Mouse (Mus musculus) left cerebral cortex, adult 9 months (tissue): ENCODE results near the gene 4930579F01Rik.

Source experiments
- DNase-seq, 2 experiments: peaks; one replicate each; pipeline ENCODE4 v3.0.0; 2022; ENCODE audit warnings: low spot score in 2 of 2

Gene 4930579F01Rik

DNA sequence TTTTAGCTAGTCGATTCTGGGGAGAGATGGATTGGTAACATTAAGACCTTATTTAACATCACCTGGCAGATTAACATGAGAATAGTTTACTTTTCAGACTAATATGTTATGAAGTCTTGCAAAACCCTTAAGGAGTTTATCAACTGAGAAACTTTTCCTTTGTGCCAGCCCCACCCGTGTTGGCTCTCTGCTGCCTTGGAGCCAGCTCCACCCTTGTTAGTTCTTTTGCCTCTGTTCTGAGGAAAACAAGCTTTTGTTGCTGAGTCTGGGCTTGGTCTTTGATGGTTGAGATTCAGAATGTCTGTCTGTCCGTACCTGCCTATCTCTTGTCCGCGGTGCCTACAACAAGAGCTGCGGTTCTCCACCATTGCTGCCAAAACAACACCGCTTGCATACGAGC, 22.5 kb upstream of the 4930579F01Rik start:
- DNase-seq = no peak

DNA sequence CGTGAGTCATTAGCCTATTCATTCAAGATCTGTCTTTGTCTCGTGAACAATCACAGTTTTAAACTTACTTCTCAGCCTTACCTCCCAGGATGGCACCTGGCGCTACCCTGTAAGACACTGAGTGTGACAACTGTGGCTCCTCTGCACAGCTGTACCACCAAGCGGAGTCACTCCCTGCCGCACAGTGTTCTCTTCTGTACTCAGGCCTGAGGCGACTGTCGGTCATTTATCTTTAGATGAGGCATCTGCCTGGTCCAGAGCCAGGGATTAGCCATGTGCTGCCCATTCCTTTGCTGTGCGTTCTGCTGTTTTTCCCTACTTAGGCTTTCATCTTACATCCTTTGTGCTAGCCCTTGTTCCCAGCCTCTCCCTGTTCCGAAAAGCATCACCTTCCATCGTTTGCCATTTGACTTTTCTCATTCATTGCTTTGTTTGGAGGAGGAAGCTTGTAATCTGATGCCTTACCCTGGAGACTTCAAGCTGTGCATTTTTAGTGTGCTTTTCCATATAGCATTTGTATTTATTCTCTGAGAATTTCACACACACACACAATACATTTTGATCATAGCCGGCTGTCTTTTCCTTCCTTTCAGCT, 21.9 kb upstream of the 4930579F01Rik start:
- no peak for DNase-seq

DNA sequence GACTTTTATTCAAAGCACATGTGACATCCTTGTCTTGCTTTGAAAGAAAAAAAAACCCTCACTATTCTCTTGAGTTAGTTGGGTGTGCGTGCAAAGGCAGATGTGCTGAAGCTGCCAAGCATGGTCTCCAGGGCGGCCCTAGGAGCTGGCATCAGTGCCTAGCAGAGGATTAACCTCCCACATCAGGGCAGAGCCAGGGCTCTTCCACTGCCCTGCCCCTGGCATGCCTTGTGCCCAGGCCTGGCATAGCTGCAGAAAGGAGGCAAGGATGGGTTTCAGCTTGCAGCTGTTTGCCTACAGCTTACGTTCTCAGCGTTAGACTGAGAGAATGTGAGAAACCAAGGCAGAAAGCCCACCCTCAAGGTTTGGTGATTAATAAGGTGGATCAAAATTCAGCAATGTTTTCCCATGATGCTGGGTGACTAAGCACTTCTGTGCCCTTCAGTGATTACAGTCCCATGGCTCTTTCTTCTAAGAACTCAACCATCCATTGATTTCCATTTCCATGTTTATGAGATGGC, 18.9 kb upstream of the 4930579F01Rik start:
- no peak for DNase-seq

DNA sequence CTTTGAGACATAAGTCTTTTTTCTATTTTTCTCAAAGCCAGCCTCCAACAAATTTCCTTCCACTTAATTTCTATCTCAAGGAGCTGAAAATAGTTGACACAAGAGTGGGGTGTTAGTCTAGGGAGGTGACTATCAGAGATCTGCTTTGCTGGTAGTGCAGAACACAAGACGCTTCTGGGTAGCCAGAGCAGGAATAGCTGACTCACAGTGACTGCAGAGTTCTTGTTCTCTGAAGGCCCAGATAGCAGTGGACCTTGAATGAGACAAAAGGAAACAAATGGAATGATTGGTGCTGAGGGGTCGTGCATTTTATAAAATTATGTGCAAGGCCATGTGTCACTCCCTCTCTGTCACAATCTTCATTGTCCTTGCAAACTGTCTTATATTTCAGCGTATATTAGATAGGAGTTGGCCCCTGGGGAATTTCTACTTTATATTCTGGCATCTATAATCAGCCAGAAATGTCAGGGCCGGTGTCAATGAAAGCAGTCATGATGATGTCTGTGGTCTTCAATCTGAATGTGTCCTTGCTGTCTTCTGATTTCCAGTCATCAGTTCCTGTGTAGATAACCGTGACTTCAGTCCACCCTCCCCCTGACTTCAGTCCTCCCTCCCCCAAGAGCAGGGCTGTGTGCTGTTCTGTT, 16.9 kb upstream of the 4930579F01Rik start:
- no peak for DNase-seq

DNA sequence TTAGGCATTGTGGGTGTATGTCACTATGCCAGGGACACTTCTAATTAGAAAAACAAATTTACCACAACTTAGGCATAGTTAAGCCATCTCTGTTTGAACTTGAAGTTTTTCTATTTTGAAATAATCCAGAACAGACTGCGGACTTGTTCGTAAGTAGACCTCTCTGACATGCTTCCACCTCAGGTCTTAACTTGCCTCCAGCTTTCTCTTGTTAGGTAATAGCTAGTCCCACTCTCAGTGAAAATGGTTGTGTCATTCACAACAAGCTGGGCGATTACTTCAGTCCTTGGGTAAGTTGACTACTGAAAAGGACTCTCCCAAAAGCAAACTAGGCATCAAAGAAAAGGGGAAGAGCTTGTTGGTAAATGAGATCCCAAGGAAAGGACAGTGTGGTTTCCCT, 15.2 kb upstream of the 4930579F01Rik start:
- DNase-seq = no peak

DNA sequence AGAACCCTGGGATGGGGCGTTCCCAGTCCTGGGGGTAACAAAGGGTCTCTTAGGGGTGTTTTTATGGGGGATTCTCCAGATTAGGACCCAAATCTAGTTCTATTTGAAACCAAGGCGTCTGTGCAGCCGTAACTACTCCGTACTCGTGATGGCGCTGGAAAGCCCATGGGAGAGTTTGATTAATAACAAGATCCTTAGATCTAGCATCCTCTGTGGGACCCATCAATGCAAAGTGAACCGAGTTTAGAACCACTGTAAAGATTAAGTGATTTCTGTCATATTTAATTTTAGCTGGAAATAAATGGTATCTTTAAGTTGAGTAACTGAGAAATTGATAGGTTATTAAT, 5.1 kb upstream of the 4930579F01Rik start:
- DNase-seq = no peak

DNA sequence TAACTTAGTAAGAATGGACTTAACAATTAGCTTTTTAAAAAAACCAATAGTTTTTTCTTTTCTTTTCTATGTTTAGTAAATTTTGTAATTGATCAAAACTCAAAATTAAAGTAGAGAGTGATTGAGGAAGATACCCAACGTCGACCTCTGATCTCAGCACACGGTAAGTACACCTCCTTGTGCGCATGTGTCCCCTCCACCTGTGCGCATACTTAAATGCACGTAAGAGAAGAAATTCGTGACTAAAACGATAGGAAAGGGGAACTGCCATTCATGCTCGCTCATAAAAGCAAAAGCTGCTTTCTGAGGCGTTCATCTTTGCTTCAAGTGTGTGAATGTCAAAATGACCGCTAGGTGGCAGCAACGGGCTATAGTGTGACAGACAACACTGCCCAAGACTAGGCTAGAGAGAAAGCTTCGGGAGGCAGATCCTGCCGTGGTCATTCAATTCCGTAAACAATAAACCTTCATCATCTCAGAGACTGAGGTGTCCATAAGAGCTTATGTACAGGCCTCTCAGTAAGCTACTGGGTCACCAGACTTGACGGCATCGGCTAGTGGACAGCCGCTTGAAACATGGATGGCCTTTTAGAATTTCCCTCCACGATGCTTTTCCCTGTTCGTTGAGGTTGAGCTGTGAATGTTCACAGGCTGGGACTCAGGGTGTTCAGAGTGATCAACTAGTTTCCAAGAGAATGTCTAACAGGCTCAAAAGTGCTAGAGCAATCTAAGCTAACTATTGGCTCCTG, 4.5 kb upstream of the 4930579F01Rik start:
- DNase-seq = peak; percentile 22 to 93

DNA sequence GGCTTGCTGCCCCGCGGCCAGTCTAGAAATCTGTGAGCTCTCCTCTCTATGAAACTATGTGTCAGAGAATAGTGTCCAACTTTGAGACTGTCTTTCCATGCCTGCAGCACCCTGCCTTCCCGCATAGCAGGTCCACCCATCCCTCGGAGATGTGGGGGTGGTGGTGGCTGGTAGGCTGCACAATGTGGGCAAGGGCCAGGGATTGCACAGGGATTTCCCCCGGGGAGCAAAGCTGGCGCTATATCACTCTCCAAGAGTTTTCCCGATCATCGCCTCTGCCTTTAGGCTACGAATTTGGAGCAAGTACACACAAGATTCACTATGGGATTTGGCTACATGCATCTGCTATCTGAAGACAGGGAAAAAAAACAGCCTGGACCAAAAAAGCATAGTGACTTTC, 3.9 kb upstream of the 4930579F01Rik start:
- no peak for DNase-seq

DNA sequence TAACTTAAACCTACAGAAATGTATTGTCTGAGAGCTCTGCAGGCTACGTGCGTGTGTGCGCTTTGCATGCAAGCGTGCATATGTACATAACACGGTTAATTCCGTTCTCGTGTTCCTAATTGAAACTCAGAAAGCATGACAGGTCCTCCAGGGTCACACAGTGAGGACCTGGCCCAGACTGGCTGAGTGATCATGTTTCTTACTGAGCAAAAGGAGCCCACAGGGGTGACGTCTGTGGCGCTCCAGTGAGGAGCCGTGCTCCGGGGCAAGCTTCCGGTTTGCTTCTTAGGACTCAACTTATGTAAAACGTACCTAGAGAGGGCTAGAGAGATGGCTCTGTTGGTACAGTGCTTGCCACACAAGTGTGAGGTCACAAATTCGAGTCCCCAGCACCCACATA, 3.5 kb upstream of the 4930579F01Rik start:
- no peak for DNase-seq

DNA sequence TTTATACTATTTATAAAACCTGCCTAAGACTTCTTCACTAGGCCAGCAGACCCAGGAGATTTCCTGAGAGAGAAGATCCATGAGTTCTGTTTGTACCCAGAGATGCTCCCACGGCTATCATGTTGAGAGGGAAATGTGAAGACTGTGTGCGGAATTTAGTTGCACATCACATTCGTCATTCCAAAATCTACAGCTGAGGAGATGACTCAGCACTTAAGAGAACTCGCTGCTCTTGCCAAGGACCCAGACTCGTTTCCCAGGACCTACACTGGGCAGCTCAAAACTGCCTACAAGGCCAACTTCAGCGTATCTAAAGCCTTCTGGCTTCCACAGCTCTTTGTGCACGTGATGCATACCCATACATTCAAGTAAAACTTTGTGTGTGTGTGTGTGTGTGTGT, 1.4 kb downstream of the 4930579F01Rik start:
- no peak for DNase-seq

DNA sequence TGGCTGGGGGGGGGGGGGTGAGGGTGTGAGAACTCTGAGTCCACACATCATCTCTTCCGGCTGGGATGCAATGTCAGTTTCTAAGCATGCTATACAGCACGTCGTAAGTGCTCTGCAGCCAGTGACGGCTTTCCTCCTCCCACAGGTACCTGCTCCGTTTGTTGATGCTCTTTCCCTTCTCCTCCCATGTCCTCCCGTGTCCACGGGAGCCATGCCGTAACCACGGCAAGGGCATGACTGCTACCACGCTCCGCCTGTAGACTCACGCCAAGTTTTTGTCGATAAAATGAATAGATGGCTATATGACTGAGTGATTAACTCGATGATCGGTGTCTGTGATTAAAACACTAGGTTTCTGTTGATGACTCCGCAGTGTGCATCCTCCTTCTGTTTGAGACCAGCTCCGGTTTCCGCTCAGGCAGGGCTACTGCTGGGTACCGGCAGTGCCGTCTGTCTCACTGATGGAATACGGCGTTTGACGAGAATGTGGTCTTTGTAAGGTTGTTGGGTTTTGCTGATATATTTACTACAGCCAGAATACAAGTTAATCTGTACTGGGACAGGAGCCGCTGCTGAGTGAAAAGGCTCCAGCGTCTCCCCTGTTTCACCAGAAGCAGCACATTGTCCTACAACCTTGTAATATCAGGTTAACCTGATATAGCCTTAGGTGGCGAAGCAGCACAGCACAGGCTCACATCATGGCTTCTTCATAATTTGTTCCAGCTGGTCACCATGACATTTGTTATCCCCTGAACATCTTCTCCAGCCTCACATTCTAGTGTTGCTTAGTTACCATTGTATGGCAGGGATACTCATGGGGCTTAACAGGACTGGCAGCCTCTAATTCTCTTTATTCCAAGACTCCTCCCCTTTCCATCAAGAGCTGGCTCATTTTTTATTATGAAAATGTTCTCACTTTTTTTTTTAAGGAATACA, 7.4 kb downstream of the 4930579F01Rik start:
- no peak for DNase-seq

DNA sequence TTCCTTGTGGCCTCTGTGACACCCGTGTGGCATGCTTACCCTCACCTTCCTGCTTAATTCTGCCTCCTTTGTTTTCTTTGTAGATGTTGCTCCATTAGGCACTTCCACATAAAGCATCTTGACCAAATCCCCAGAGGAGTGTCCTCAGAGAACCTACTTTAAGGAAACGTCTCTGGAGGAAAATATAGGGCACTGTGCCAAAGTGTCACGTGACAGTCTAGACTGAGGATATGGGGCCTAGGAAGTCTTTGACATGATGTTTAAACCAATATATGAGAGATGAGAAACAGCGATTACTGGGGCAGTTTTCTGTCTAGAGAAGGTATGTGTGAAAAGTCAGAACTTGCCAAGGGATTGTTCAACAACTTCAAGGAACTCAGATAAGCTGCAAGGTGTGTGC, 8.3 kb downstream of the 4930579F01Rik start:
- no peak for DNase-seq

DNA sequence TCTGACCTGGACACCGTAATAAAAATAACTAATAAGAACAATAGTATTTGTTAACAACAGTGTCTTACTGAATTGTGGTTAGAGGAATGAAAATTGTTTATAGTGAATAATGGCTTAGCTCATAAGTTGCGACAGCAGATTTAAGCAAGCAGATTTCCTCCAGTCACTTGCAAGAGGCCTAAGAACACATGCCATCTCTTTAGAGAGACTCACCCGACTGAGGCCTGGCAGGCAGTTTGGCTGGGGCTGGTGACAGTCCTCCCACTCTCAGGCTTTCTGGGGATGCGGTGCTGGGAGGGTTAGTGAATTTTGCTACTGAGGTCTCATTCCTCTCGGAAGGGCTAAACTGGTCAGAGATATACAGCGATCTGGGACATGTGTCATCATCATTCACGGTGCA, 10.3 kb downstream of the 4930579F01Rik start:
- DNase-seq = no peak

DNA sequence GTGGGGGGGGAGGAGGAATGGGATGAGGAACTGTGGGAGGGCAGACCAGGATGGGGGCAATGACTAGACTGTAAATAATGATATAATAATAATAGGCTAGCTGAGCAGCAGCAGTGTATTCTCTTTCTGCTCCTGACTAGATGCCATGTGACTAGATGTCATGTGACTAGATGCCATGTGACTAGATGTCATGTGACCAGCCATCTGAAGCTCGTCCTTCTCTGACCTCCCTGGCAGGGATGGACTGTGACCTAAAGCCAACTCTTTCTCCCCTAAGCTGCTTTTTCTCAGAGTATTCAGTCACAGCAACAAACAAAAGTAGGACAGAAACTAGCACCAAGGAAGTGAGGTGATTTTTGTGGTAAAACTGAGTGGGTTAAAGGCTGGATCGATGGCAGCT, 11.6 kb downstream of the 4930579F01Rik start:
- no peak for DNase-seq

DNA sequence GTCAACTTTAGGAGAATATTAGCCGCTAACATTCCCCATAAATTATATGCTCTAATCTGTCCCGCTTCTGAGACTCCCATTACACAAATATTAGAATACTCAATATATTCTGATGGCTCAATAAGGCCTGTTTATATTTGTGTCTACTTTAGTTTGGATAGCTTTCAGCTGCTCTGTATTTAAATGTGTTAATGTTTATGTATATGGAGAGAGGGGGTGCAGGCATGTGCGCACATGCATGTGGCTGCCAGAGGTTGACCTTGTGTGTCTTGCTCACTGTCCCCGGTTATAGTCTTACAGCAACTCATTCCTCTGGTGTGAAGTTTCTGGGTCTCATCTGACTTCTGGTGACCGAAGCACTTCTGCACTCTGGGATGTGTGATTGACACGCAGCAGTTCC, 18.1 kb downstream of the 4930579F01Rik start:
- no peak for DNase-seq

DNA sequence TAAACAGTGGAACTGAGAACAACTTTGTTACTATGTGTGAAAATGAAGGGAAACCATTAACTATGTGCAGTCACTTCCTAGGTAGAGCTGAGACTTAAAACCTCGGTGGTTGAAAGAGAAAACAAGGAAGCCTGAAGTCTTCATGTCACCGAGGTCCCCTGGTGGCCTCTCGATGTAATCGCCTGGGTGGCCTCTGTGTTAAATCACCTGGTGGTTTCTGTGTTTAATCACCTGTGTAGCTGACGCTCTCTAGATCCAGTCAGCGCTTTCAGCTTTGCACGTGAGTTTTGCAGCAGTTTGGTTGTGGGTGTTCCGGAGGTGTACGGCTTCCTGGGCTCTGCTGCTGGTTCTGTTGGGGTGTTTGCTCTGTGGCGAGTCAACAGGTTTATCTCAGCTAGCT, 20.3 kb downstream of the 4930579F01Rik start:
- no peak for DNase-seq

DNA sequence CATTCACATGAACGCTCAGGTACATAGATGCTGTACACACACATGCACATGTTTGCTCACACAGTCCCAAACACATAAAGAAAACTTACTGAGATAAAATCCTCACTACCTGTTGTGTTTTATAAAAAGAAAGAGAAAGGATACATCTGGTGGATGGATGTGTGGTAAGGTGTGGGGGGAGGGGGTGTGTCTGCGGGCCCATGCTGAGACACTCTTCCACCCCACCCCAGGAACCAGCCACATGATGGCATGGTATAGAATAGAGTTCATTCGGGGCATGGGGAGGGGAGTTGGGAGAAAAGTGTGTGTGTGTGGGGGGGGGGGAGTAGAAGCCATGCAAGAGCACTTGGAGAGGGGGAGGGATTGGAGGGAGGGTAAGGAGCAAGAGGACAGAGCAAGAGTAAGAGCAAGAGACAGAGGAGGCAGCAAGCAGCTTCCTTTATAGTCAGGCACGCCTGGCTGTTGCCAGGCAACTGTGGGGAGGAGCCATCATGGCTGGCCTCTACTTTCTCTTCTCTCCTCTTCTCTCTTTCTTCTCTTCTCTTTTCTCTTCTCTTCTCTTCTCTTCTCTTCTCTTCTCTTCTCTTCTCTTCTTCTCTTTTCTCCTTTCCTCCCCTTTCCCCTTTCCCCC, 31.0 kb downstream of the 4930579F01Rik start:
- DNase-seq = no peak

DNA sequence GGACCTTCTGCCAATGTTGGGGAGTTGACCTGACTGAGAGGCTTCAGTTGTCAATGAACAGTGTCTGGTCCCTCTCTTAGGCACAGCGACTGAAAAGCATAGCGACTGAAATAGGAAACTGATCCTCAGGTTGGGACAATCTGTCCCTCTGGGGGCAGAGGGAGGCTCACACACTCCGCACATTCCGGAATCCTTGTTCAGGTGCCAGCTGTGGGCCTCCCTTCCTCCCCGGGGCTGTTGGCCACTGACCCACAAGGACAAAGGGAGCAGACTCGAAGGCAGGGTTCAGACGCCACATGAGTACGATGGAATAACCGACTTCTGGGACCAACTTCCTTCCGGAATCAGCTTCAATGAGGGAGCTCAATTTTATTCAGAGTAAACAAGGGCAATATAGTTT, 32.0 kb downstream of the 4930579F01Rik start:
- no peak for DNase-seq

DNA sequence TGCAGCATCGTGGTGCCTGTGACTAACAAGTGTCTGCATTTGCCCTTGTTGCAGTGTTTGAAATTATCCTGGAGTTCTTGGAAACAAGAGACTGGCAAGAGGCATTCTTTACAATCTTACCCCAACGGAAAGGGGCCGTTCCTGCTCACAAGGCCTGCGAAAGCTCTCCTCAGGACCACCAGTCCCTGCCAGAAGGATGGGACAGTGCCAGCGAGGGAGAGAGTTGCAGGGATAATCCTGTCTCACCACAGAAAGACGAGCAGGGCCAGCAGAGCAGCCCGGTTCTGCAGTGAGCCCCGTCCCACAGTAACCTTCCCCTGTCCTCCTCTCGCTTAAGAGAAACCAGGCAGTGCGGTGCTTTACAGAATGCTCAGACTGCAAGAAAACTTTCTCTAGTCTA, 37.0 kb downstream of the 4930579F01Rik start:
- no peak for DNase-seq

DNA sequence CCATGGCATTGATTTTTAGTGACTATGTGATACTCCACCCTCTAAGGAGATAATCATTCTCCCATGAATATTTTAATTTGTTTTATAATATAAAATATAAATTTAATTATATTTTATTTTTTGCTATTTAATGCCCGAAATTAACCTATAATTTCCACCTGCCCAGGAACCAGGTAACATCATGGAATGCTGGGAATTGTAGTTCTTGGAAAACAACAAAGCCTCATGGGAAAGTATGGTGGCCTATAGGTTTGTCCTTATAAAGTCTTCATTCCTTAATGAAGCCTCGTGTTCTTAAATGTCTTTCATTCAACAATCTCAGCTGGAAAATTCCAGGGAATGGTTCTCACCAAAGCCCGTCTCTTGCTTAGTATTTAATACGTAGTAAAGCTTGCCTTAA, 38.6 kb downstream of the 4930579F01Rik start:
- DNase-seq = no peak

DNA sequence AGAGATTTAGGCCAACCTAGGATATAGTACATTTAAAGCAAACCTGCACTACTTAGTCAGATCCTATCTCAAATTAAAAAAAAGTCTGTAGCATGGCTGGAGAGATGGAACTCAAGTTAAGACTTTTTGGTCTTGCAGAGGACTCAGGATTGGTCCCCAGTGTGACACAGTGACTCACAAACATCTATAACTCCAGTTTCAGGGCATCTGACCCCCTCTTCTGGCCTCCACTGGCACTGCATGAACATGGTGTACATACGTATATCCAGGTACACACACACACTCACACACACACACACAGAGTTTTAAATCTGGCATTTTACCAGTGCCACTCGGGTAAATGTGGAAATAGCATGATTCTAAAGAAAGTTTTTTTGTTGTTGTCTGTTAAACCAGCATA, 44.8 kb downstream of the 4930579F01Rik start:
- DNase-seq = no peak
